8 mouse cellular contexts compared by ENCODE assay signal in genomic region chr2:150608872-150609560, GRCm38 (mm10). TPM values are rescaled to one million over a fixed set of nuclear protein-coding genes. Genes with fewer than 3 reads are reported as not detected.
A peak's percentile ranks its signal among the peaks of the same experiment; 100 is the strongest.
DNase-seq lines count a peak whose midpoint lies in the region; ATAC-seq and TF ChIP-seq lines count a peak whose summit lies in the region.

No protein-coding gene starts in this region.

- no peak overlapping the region for H3K27ac ChIP-seq in ES-Bruce4 (ENCODE audit: insufficient read depth, low read length)
- no peak overlapping the region for H3K27ac ChIP-seq in bone marrow, adult 2 months (ENCODE audit: control insufficient read depth, insufficient read depth, low read depth, low read length, poor library complexity)
- H3K27ac ChIP-seq in embryonic facial prominence, embryonic 14.5 days (replicated peaks; ENCODE audit: low read depth, low read length), result peak overlapping the region; percentile 39; the same call in 1 of the 2 replicates
- peak overlapping the region; percentile 55 for H3K27ac ChIP-seq in liver, embryonic 14.5 days

- WGBS in bone marrow, adult 2 months, result 1% methylated on average over 10 of the region's 10 CpGs
- WGBS in embryonic facial prominence, embryonic 14.5 days, result under 1% methylated on average over 10 of the region's 10 CpGs
- under 1% methylated on average over 10 of the region's 10 CpGs for WGBS in liver, embryonic 14.5 days (ENCODE audit: insufficient replicate concordance)

- H3K4me1 ChIP-seq in ES-Bruce4 (ENCODE audit: control insufficient read depth, insufficient read depth, low read length), result no peaks in the 10 kb centered on the region
- peaks cover 1% of the 10 kb centered on the region for H3K4me1 ChIP-seq in bone marrow, adult 2 months (ENCODE audit: control insufficient read depth, insufficient read depth, low read length)
- H3K4me1 ChIP-seq in embryonic facial prominence, embryonic 14.5 days (ENCODE audit: control insufficient read depth, insufficient read depth, low read length), result no peaks in the 10 kb centered on the region; the same call in 1 of the 2 replicates
- peaks cover 16 to 18% of the 10 kb centered on the region in 2 experiments for H3K4me1 ChIP-seq in liver, embryonic 14.5 days (replicated peaks; ENCODE audit: control insufficient read depth in 2 of 2, insufficient read depth in 2 of 2, low read length in 1 of 2)

- H3K9me3 ChIP-seq in ES-Bruce4 (replicated peaks; ENCODE audit: control insufficient read depth, insufficient read depth, low read length, poor library complexity, severe bottlenecking), result no peaks in the 10 kb centered on the region
- H3K9me3 ChIP-seq in embryonic facial prominence, embryonic 14.5 days (ENCODE audit: control insufficient read depth, low read length), result no peaks in the 10 kb centered on the region
- H3K9me3 ChIP-seq in liver, embryonic 14.5 days (ENCODE audit: control insufficient read depth, low read length), result no peaks in the 10 kb centered on the region

- no peaks in the 10 kb centered on the region for H3K36me3 ChIP-seq in ES-Bruce4 (ENCODE audit: control insufficient read depth, insufficient read depth, low read length, poor library complexity, severe bottlenecking)
- H3K36me3 ChIP-seq in embryonic facial prominence, embryonic 14.5 days (ENCODE audit: control insufficient read depth, insufficient read depth, low read length), result no peaks in the 10 kb centered on the region
- H3K36me3 ChIP-seq in liver, embryonic 14.5 days (replicated peaks; ENCODE audit: control insufficient read depth, insufficient read depth, low read depth), result no peaks in the 10 kb centered on the region

- H3K4me3 ChIP-seq in ES-Bruce4 (ENCODE audit: low read depth, low read length), result peak overlapping the region; percentile 74
- peak overlapping the region; percentile 29 for H3K4me3 ChIP-seq in bone marrow, adult 2 months (replicated peaks; ENCODE audit: control insufficient read depth, low read depth, low read length)
- H3K4me3 ChIP-seq in embryonic facial prominence, embryonic 14.5 days (ENCODE audit: low read depth, low read length), result peak overlapping the region; percentile 93
- peak overlapping the region; percentile 82 to 95 for H3K4me3 ChIP-seq in liver, embryonic 14.5 days (ENCODE audit: insufficient read depth in 1 of 2, low read depth in 2 of 2, low read length in 2 of 2)

- no peaks in the 10 kb centered on the region for H3K27me3 ChIP-seq in ES-Bruce4 (ENCODE audit: control insufficient read depth, insufficient read depth, low read length, poor library complexity, severe bottlenecking)
- no peaks in the 10 kb centered on the region for H3K27me3 ChIP-seq in embryonic facial prominence, embryonic 14.5 days (replicated peaks; ENCODE audit: control insufficient read depth, insufficient read depth, low read length)
- H3K27me3 ChIP-seq in liver, embryonic 14.5 days (ENCODE audit: control insufficient read depth, insufficient read depth, low read length), result no peaks in the 10 kb centered on the region

- TF ChIP-seq EP300 in ES-Bruce4 (IDR thresholded peaks at IDR 0.05; ENCODE audit: insufficient read depth, low read depth, low read length), result no peak
- no peak for TF ChIP-seq EP300 in liver, embryonic 14.5 days (IDR thresholded peaks at IDR 0.05; ENCODE audit: low read depth)

- intact Hi-C loops in heart, postnatal 10 days (cut with DNase I), result loop anchor here (1.0 to 5.0 kb wide), 3 partner anchors 66 to 298 kb away; partner anchors contain the start of genes Gins1 and Pygb

- TF ChIP-seq CTCF in ES-Bruce4 (IDR thresholded peaks at IDR 0.05; ENCODE audit: low read depth, low read length), result no peak
- TF ChIP-seq CTCF in bone marrow, adult 2 months (IDR thresholded peaks at IDR 0.05; ENCODE audit: control insufficient read depth, insufficient read depth, low read length), result 0 out of 2 replicates have a peak, but pooled peaks have one; percentile 12
- TF ChIP-seq CTCF in liver, embryonic 14.5 days (IDR thresholded peaks at IDR 0.05; ENCODE audit: low read depth), result peak; percentile 84

- peak; percentile 64 for ATAC-seq in embryonic facial prominence, embryonic 14.5 days (ENCODE audit: low read depth)
- ATAC-seq in liver, embryonic 14.5 days (ENCODE audit: insufficient read depth), result peak; percentile 30; the same call in 1 of the 2 replicates

- H3K9ac ChIP-seq in ES-Bruce4 (ENCODE audit: low read depth, poor library complexity, severe bottlenecking), result peak overlapping the region; percentile 47
- peak overlapping the region; percentile 82 for H3K9ac ChIP-seq in embryonic facial prominence, embryonic 14.5 days (ENCODE audit: low read depth, low read length)
- peak overlapping the region; percentile 78 for H3K9ac ChIP-seq in liver, embryonic 14.5 days (replicated peaks)

- TF ChIP-seq POLR2A in ES-Bruce4 (IDR thresholded peaks at IDR 0.05; ENCODE audit: insufficient read depth, low read length), result no peak
- no peak for TF ChIP-seq POLR2A in bone marrow, adult 2 months (IDR thresholded peaks at IDR 0.05; ENCODE audit: borderline replicate concordance, control insufficient read depth, low read depth, low read length)

- peak overlapping the region; percentile 85 for H3K4me2 ChIP-seq in embryonic facial prominence, embryonic 14.5 days (ENCODE audit: low read depth, low read length)
- peak overlapping the region; percentile 78 for H3K4me2 ChIP-seq in liver, embryonic 14.5 days (ENCODE audit: low read depth)

- peak; percentile 85 for DNase-seq in embryonic facial prominence, embryonic 14.5 days (ENCODE audit: low spot score)
- DNase-seq in heart, postnatal 10 days, result peak; percentile 83 to 85
- peak; percentile 47 to 60 for DNase-seq in kidney, postnatal 4 days
- peak; percentile 62 to 69 (median 69) for DNase-seq in liver, embryonic 14.5 days (ENCODE audit: low read depth in 3 of 3, low spot score in 3 of 3)
- DNase-seq in neural tube, embryonic 10.5 days (ENCODE audit: extremely low spot score, low spot score), result peak; percentile 48
- peak; percentile 21 for DNase-seq in testis, postnatal 14 days (ENCODE audit: low spot score)

RNA-seq across cellular contexts. Expression of gene Apmap, which starts 0.6 kb away (rescaled TPM):
- polyA plus RNA-seq in ES-Bruce4 (2011; ENCODE audit: insufficient read depth, insufficient read length, low read depth, missing spikeins), result 9.0 and 10.0 TPM in 2 replicates
- polyA plus RNA-seq in bone marrow, adult 2 months (2011; ENCODE audit: insufficient read depth, insufficient read length, low replicate concordance, missing spikeins), result 10.7 and 18.0 TPM in 2 replicates
- 36.8 and 37.1 TPM in 2 replicates for polyA plus RNA-seq in embryonic facial prominence, embryonic 14.5 days (2014; fragmentation: Nextera tagmentation; extraction: Ambion mirVana)
- 10 to 100 TPM; 45.6 to 62.8 TPM for total RNA-seq in heart, postnatal 10 days (2021)
- polyA plus RNA-seq in liver, embryonic 14.5 days (2012; rRNA removed), result 14.3 and 18.5 TPM in 2 replicates
- 26.3 and 26.5 TPM in 2 replicates for polyA plus RNA-seq in liver, embryonic 14.5 days (2014; fragmentation: Nextera tagmentation; extraction: Ambion mirVana)

RNA-seq across cellular contexts. Expression of gene Cst7, which starts 38.8 kb away (rescaled TPM):
- not detected in 2 replicates for polyA plus RNA-seq in ES-Bruce4 (2011; ENCODE audit: insufficient read depth, insufficient read length, low read depth, missing spikeins)
- 5.2 and 5.3 TPM in 2 replicates for polyA plus RNA-seq in bone marrow, adult 2 months (2011; ENCODE audit: insufficient read depth, insufficient read length, low replicate concordance, missing spikeins)
- polyA plus RNA-seq in embryonic facial prominence, embryonic 14.5 days (2014; fragmentation: Nextera tagmentation; extraction: Ambion mirVana), result 1.5 and 2.6 TPM in 2 replicates
- total RNA-seq in heart, postnatal 10 days (2021), result not detected
- 2.6 and 3.1 TPM in 2 replicates for polyA plus RNA-seq in liver, embryonic 14.5 days (2012; rRNA removed)
- 6.3 and 7.5 TPM in 2 replicates for polyA plus RNA-seq in liver, embryonic 14.5 days (2014; fragmentation: Nextera tagmentation; extraction: Ambion mirVana)

RNA-seq across cellular contexts. Expression of gene Acss1, which starts 59.3 kb away (rescaled TPM):
- 9.8 and 10.4 TPM in 2 replicates for polyA plus RNA-seq in ES-Bruce4 (2011; ENCODE audit: insufficient read depth, insufficient read length, low read depth, missing spikeins)
- 31.2 and 32.1 TPM in 2 replicates for polyA plus RNA-seq in bone marrow, adult 2 months (2011; ENCODE audit: insufficient read depth, insufficient read length, low replicate concordance, missing spikeins)
- 5.3 and 7.8 TPM in 2 replicates for polyA plus RNA-seq in embryonic facial prominence, embryonic 14.5 days (2014; fragmentation: Nextera tagmentation; extraction: Ambion mirVana)
- 10 to 100 TPM; 66.8 to 68.2 TPM for total RNA-seq in heart, postnatal 10 days (2021)
- 30.4 and 34.1 TPM in 2 replicates for polyA plus RNA-seq in liver, embryonic 14.5 days (2012; rRNA removed)
- polyA plus RNA-seq in liver, embryonic 14.5 days (2014; fragmentation: Nextera tagmentation; extraction: Ambion mirVana), result 30.3 and 38.7 TPM in 2 replicates

Comparison
In these comparisons a context has a peak if more than half of its experiments do, and no peak if none do; other contexts are left out.
1. H3K27ac ChIP-seq: peak in embryonic facial prominence, embryonic 14.5 days (single experiment) and liver, embryonic 14.5 days (single experiment); none in ES-Bruce4 (single experiment) and bone marrow, adult 2 months (single experiment).
2. H3K4me3 ChIP-seq: peak in every context shown above with its lines; median percentile 93 in embryonic facial prominence, embryonic 14.5 days; 88 in liver, embryonic 14.5 days; 74 in ES-Bruce4; 29 in bone marrow, adult 2 months.
3. DNase-seq: peak in every context shown above with its lines; median percentile 85 in embryonic facial prominence, embryonic 14.5 days; 84 in heart, postnatal 10 days; 69 in liver, embryonic 14.5 days; 54 in kidney, postnatal 4 days; 48 in neural tube, embryonic 10.5 days; 21 in testis, postnatal 14 days.
4. Peak in every context shown above with its lines, with median percentiles within 50 percentile points of each other: H3K9ac ChIP-seq.